Mouse (Mus musculus) testis, adult 2 months (tissue): ENCODE results near the gene Slc8a2. TPM values are rescaled to one million over a fixed set of nuclear protein-coding genes. Genes with fewer than 3 reads are reported as not detected.

Experiments used
- H3K27ac ChIP-seq: fragments of 200-500 bp; 2 replicates; pipeline ENCODE4 v1.5.1; 2012; ENCODE audit warnings: low read depth, low read length; ENCODE audit not compliant: control insufficient read depth, insufficient read depth
- H3K27me3 ChIP-seq: fragments of 200-500 bp; 2 replicates; pipeline ENCODE4 v1.6.1; 2012; ENCODE audit warnings: mild to moderate bottlenecking, low read length, moderate library complexity; ENCODE audit not compliant: control insufficient read depth, insufficient read depth
- H3K36me3 ChIP-seq: fragments of 200-500 bp; 2 replicates; pipeline ENCODE4 v1.6.1; 2012; ENCODE audit warnings: mild to moderate bottlenecking, low read length; ENCODE audit not compliant: control insufficient read depth, insufficient read depth
- H3K4me1 ChIP-seq: fragments of 200-500 bp; 2 replicates; pipeline ENCODE4 v1.6.1; 2012; ENCODE audit warnings: low read length; ENCODE audit not compliant: control insufficient read depth, insufficient read depth
- H3K4me3 ChIP-seq: fragments of 200-500 bp; 2 replicates; pipeline ENCODE4 v1.5.1; 2012; ENCODE audit warnings: low read depth, mild to moderate bottlenecking, low read length, moderate library complexity, mixed read lengths; ENCODE audit not compliant: control insufficient read depth
- CTCF ChIP-seq: fragments of 200-500 bp; IDR thresholded peaks from 2 replicates; pipeline ENCODE4 v1.5.1; 2012; ENCODE audit warnings: low read depth, mild to moderate bottlenecking, inconsistent platforms, low read length, moderate library complexity; ENCODE audit not compliant: control insufficient read depth, insufficient read depth, insufficient replicate concordance
- POLR2A ChIP-seq: fragments of 200-500 bp; IDR thresholded peaks from 2 replicates; pipeline ENCODE4 v1.6.1; 2012; ENCODE audit warnings: low read depth, mild to moderate bottlenecking, inconsistent platforms, low read length, moderate library complexity; ENCODE audit not compliant: control insufficient read depth
- polyA plus RNA-seq: library from polyadenylated mRNA; depleted of rRNA; stranded (reverse); fragments of >200 nt; gene quantifications from 2 replicates; pipeline ENCODE4 v1.2.3, GENCODE M21; 2012

Slc8a2 gene
- polyA plus RNA-seq, 1 experiment, result 34.7 TPM

GRCm38 (mm10) chr7:16173146-16173545 is 43.5 kb downstream of the Slc8a2 start:
- Histone ChIP-seq H3K36me3 (no peaks in the 10 kb centered on the region), H3K4me1 (peaks cover 10% of the 10 kb centered on the region; the same call in 1 of the 2 replicates), H3K27me3 (no peaks in the 10 kb centered on the region), H3K27ac (no peak overlapping the region), H3K4me3 (no peak overlapping the region)
- TF ChIP-seq CTCF (no peak), POLR2A (no peak)

GRCm38 (mm10) chr7:16174597-16175541 is 45.2 kb downstream of the Slc8a2 start, which contains the start of gene Meis3:
Meis3 (plus strand) TSS chr7:16175090.
- H3K4me1 ChIP-seq, result peaks cover 10% of the 10 kb centered on the region; the same call in 1 of the 2 replicates
- no peak within 1 kb of the TSS for H3K27ac ChIP-seq

GRCm38 (mm10) chr7:16175542-16175931 is 45.9 kb downstream of the Slc8a2 start:
- Histone ChIP-seq H3K4me1 (peaks cover 10% of the 10 kb centered on the region; the same call in 1 of the 2 replicates), H3K27me3 (no peaks in the 10 kb centered on the region)

More at GRCm38 (mm10) chr7:16174597-16175541, 45.2 kb downstream of the Slc8a2 start, which contains the start of gene Meis3:
- TF ChIP-seq CTCF (peak; percentile 19; the same call in 1 of the 2 replicates), POLR2A (no peak)
- H3K27me3 ChIP-seq, result no peaks in the 10 kb centered on the region
- H3K4me3 ChIP-seq, result peak within 1 kb of the TSS; percentile 62
- H3K36me3 ChIP-seq, result no peaks in the 10 kb centered on the region

DNA sequence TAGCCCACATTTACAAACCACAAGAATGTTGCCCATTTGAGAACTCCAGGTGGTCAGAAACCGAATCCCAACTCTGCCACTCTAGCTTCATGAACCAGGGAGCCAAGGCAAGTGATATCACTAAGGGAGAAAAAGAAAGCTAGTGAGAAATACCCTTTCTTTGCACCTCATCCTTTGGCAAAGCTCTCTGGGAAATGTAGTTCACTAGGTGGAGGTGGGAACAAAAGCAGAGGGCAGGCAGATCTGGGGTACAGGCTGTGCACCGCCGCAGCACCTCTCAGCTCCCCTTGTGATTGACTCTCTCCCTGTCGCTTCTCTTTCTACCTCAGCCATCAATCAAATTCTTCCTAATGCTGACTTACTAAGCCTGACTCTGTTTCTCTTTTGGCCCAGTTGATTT is 48.5 kb downstream of the Slc8a2 start:
- TF ChIP-seq POLR2A, result no peak
- TF ChIP-seq CTCF, result no peak
- no peaks in the 10 kb centered on the region for H3K27me3 ChIP-seq
- no peaks in the 10 kb centered on the region for H3K36me3 ChIP-seq
- no peak overlapping the region for H3K4me3 ChIP-seq
- H3K4me1 ChIP-seq, result peaks cover 10% of the 10 kb centered on the region; the same call in 1 of the 2 replicates
- H3K27ac ChIP-seq, result no peak overlapping the region

More at GRCm38 (mm10) chr7:16175542-16175931, 45.9 kb downstream of the Slc8a2 start:
- Histone ChIP-seq H3K4me3 (peak overlapping the region; percentile 62), H3K36me3 (no peaks in the 10 kb centered on the region), H3K27ac (no peak overlapping the region)
- TF ChIP-seq CTCF (no peak), POLR2A (no peak)

DNA sequence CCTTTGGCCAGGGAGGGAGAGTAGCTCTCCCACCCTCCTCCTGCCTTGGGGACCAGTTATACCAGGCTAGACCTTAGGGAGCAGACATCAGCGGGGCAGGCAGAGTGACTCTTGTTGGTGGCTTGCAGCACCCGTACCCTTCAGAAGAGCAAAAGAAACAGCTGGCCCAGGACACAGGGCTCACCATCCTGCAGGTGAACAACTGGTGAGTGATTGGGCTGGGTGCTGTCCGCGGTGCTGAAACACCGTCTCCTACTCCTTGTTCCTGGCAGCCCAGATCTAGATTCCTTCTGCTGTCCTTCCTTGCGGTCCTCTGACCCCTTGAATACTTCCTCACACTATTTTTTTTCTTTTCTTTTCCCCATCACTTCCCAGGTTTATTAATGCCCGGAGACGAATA is 54.0 kb downstream of the Slc8a2 start:
- no peak for TF ChIP-seq POLR2A
- no peak for TF ChIP-seq CTCF
- H3K36me3 ChIP-seq, result no peaks in the 10 kb centered on the region
- no peaks in the 10 kb centered on the region for H3K27me3 ChIP-seq
- H3K27ac ChIP-seq, result no peak overlapping the region
- no peak overlapping the region for H3K4me3 ChIP-seq
- no peaks in the 10 kb centered on the region for H3K4me1 ChIP-seq

GRCm38 (mm10) chr7:16187494-16187893 is 57.9 kb downstream of the Slc8a2 start:
- no peaks in the 10 kb centered on the region for H3K4me1 ChIP-seq
- no peak overlapping the region for H3K27ac ChIP-seq
- no peak overlapping the region for H3K4me3 ChIP-seq
- H3K36me3 ChIP-seq, result no peaks in the 10 kb centered on the region
- no peak for TF ChIP-seq POLR2A
- no peak for TF ChIP-seq CTCF
- H3K27me3 ChIP-seq, result no peaks in the 10 kb centered on the region

DNA sequence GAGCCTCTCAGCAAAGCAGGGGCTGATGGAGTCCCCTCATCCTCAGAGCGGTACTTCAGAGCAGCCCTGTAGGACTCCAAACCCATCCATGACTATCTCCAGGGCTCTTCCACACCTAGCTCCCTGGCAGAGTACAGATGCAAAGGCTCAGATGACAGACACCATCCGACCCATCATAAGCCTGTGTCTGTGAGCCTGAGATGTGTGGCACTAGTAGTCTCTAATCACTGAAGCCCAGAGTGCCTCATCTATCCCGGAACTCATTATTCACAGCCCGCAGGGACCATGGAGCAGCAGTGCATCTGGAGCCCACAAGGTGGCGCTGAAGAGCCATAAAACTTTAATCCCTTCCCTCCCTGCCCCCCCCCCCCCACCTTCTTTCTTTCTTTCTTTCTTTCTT is 62.7 kb downstream of the Slc8a2 start:
- peak; percentile 76; the same call in 1 of the 2 replicates for TF ChIP-seq CTCF
- TF ChIP-seq POLR2A, result no peak
- H3K36me3 ChIP-seq, result no peaks in the 10 kb centered on the region; the same call in 1 of the 2 replicates
- H3K4me1 ChIP-seq, result no peaks in the 10 kb centered on the region
- H3K4me3 ChIP-seq, result no peak overlapping the region
- no peaks in the 10 kb centered on the region for H3K27me3 ChIP-seq
- no peak overlapping the region for H3K27ac ChIP-seq
